Mouse (Mus musculus) myocyte (in vitro differentiated cells): ENCODE results near the gene Fbll1.

Experiments
- CEBPB ChIP-seq: IDR thresholded peaks from 2 replicates; pipeline ENCODE4 v1.6.1; 2011; ENCODE audit warnings: mild to moderate bottlenecking, moderate library complexity; ENCODE audit not compliant: poor library complexity, insufficient read depth, severe bottlenecking
- E2F4 ChIP-seq: IDR thresholded peaks from one replicate; pipeline ENCODE4 v1.6.1; 2011; ENCODE audit warnings: mild to moderate bottlenecking, control low read depth, moderate library complexity; ENCODE audit not compliant: insufficient read depth
- MAX ChIP-seq: IDR thresholded peaks from one replicate; pipeline ENCODE4 v1.6.1; 2011; ENCODE audit warnings: low read depth, mild to moderate bottlenecking, control low read depth
- MYOD1 ChIP-seq, 3 experiments: IDR thresholded peaks; one replicate each; pipeline ENCODE4 v1.6.1; 2011; ENCODE audit warnings: control low read depth in 2 of 3, low read depth in 2 of 3, mild to moderate bottlenecking in 2 of 3, moderate library complexity in 1 of 3; ENCODE audit not compliant: insufficient read length in 2 of 3, control insufficient read depth in 1 of 3
- MYOG ChIP-seq, 3 experiments: IDR thresholded peaks; one replicate each; pipeline ENCODE4 v1.6.1; 2011; ENCODE audit warnings: control low read depth in 2 of 3, low read depth in 2 of 3, mild to moderate bottlenecking in 2 of 3; ENCODE audit not compliant: insufficient read length in 2 of 3, control insufficient read depth in 1 of 3, insufficient read depth in 1 of 3
- POLR2A ChIP-seq: IDR thresholded peaks from one replicate; pipeline ENCODE4 v1.6.1; 2011; ENCODE audit warnings: low read depth, mild to moderate bottlenecking, control low read depth, moderate library complexity; ENCODE audit not compliant: insufficient read length
- POLR2AphosphoS2 ChIP-seq: IDR thresholded peaks from one replicate; pipeline ENCODE4 v1.6.1; 2011; ENCODE audit warnings: low read depth, control low read depth; ENCODE audit not compliant: insufficient read length
- SRF ChIP-seq: IDR thresholded peaks from one replicate; pipeline ENCODE4 v1.6.1; 2011; ENCODE audit warnings: low read depth; ENCODE audit not compliant: control insufficient read depth, insufficient read length
- TCF12 ChIP-seq: IDR thresholded peaks from one replicate; pipeline ENCODE4 v1.6.1; 2011; ENCODE audit warnings: mild to moderate bottlenecking, control low read depth; ENCODE audit not compliant: poor library complexity, insufficient read depth, severe bottlenecking
- TCF3 ChIP-seq: IDR thresholded peaks from one replicate; pipeline ENCODE4 v1.6.1; 2011; ENCODE audit warnings: low read depth, control low read depth; ENCODE audit not compliant: insufficient read length
- USF1 ChIP-seq: IDR thresholded peaks from one replicate; pipeline ENCODE4 v1.6.1; 2011; ENCODE audit warnings: low read depth, mild to moderate bottlenecking, control low read depth, moderate library complexity

DNA sequence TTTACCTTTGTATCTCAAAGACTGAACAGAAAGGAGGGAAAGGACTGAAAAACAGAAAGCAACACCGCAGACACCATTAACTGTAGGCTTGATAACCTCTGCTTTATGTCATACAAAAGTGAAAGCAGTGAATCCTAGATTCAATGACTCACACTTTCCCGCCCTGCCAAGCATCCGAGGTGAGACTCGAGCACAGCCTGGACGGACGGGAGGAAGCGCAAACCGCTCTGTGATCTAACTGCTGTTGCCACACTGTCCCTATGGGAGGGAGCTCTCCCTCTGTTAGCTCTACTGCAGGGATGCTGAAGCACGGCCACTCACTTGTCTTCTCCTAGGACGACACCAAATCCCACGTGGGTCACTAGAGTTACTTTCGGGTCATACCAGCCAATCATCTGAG is 17.6 kb upstream of the Fbll1 start:
- TF ChIP-seq CEBPB, result no peak
- peak; percentile 25 for TF ChIP-seq POLR2A
- TF ChIP-seq E2F4, result no peak
- no peak for TF ChIP-seq MYOG (IDR thresholded peaks at IDR 0.05; ENCODE audit: control insufficient read depth in 1 of 3, insufficient read depth in 1 of 3, insufficient read length in 2 of 3, low read depth in 2 of 3)
- TF ChIP-seq MYOD1 (IDR thresholded peaks at IDR 0.05; ENCODE audit: control insufficient read depth in 1 of 3, insufficient read length in 2 of 3, low read depth in 2 of 3), result no peak
- no peak for TF ChIP-seq SRF
- peak; percentile 57 for TF ChIP-seq POLR2AphosphoS2
- TF ChIP-seq MAX, result no peak
- no peak for TF ChIP-seq TCF12
- no peak for TF ChIP-seq USF1
- no peak for TF ChIP-seq TCF3
